Mouse (Mus musculus) telencephalon, adult 2 months (tissue): Measurements from ENCODE around the gene Gm32742.
A peak's percentile ranks its signal among the peaks of the same experiment; 100 is the strongest.

ENCODE experiments used
- DNase-seq: peaks from one replicate; pipeline ENCODE4 v3.0.0-alpha.2; 2011; ENCODE audit warnings: low read depth, low spot score

The Gm32742 gene

GRCm38 (mm10) chr9:51165312-51166180 lies at the start of gene Gm32742:
Gene Gm32742 (minus strand): TSS chr9:51165517.
- no peak for DNase-seq

GRCm38 (mm10) chr9:51213729-51214237 lies 48.5 kb upstream of the Gm32742 start:
- no peak for DNase-seq

- no peak for DNase-seq
Observed at GRCm38 (mm10) chr9:51213023-51213728, 47.9 kb upstream of the Gm32742 start, which contains the start of gene Pou2af1. Gene Pou2af1 (plus strand): TSS chr9:51213708.

- DNase-seq, result no peak
Observed at GRCm38 (mm10) chr9:51211191-51211590, 45.9 kb upstream of the Gm32742 start.

- DNase-seq, result no peak
Observed at GRCm38 (mm10) chr9:51208974-51209332, 43.6 kb upstream of the Gm32742 start.

- no peak for DNase-seq
Observed at GRCm38 (mm10) chr9:51194790-51195189, 29.5 kb upstream of the Gm32742 start.

- no peak for DNase-seq
Observed at GRCm38 (mm10) chr9:51190655-51191054, 25.3 kb upstream of the Gm32742 start.

- no peak for DNase-seq
Observed at GRCm38 (mm10) chr9:51185871-51186270, 20.6 kb upstream of the Gm32742 start.

- DNase-seq, result peak; percentile 49
Observed at GRCm38 (mm10) chr9:51185386-51185785, 20.1 kb upstream of the Gm32742 start.

GRCm38 (mm10) chr9:51182716-51183710 lies 17.7 kb upstream of the Gm32742 start:
- no peak for DNase-seq

- DNase-seq, result peak; percentile 73
Observed at GRCm38 (mm10) chr9:51180621-51181020, 15.3 kb upstream of the Gm32742 start.

GRCm38 (mm10) chr9:51178297-51178696 lies 13.0 kb upstream of the Gm32742 start:
- DNase-seq, result no peak

- DNase-seq, result no peak
Observed at GRCm38 (mm10) chr9:51175722-51176121, 10.4 kb upstream of the Gm32742 start.

- no peak for DNase-seq
Observed at GRCm38 (mm10) chr9:51174890-51175464, 9.7 kb upstream of the Gm32742 start.

- no peak for DNase-seq
Observed at GRCm38 (mm10) chr9:51170298-51170697, 5.0 kb upstream of the Gm32742 start.

GRCm38 (mm10) chr9:51169133-51169532 lies 3.8 kb upstream of the Gm32742 start:
- DNase-seq, result no peak

GRCm38 (mm10) chr9:51168698-51169097 lies 3.4 kb upstream of the Gm32742 start:
- DNase-seq, result no peak

- DNase-seq, result no peak
Observed at GRCm38 (mm10) chr9:51167954-51168353, 2.6 kb upstream of the Gm32742 start.

- no peak for DNase-seq
Observed at GRCm38 (mm10) chr9:51163989-51164388, 1.3 kb downstream of the Gm32742 start.

GRCm38 (mm10) chr9:51161771-51162388 lies 3.4 kb downstream of the Gm32742 start:
- peak; percentile 43 for DNase-seq
